Mouse (Mus musculus) kidney, postnatal 0 days (tissue): Measurements from ENCODE around the gene Atxn7l2. TPM values are rescaled to one million over a fixed set of nuclear protein-coding genes. Genes with fewer than 3 reads are reported as not detected.
"Not testable (repeated sequence)": the region's sequence is repeated elsewhere in the genome, so short reads cannot be mapped to it uniquely, and the experiment has no call there.

Experiments
- ATAC-seq: fragments of 200-750 bp; cut with Nextera tagmentation; replicated peaks from 2 replicates; pipeline ENCODE4 v1.8.0; 2017; ENCODE audit warnings: low read depth, moderate number of reproducible peaks, moderate TSS enrichment, moderate library complexity; ENCODE audit not compliant: low FRiP score
- DNase-seq: peaks from one replicate; pipeline ENCODE4 v3.0.0-alpha.2; 2016; ENCODE audit warnings: low spot score
- H3K27ac ChIP-seq: fragments of 300-500 bp; sonication (generic); 2 replicates; pipeline ENCODE4 v1.5.1; 2014; ENCODE audit warnings: mild to moderate bottlenecking
- H3K27me3 ChIP-seq: fragments of 300-500 bp; sonication (generic); 2 replicates; pipeline ENCODE4 v1.6.1; 2014; ENCODE audit warnings: low read length, mixed read lengths; ENCODE audit not compliant: insufficient read depth
- H3K36me3 ChIP-seq: fragments of 300-500 bp; sonication (generic); 2 replicates; pipeline ENCODE4 v1.6.1; 2014; ENCODE audit warnings: low read length, mixed read lengths; ENCODE audit not compliant: insufficient read depth
- H3K4me1 ChIP-seq: fragments of 300-500 bp; sonication (generic); replicated peaks from 2 replicates; pipeline ENCODE4 v1.6.1; 2014; ENCODE audit warnings: antibody characterized with exemption, low read length, mixed read lengths; ENCODE audit not compliant: insufficient read depth
- H3K4me2 ChIP-seq: fragments of 300-500 bp; sonication (generic); 2 replicates; pipeline ENCODE4 v1.6.1; 2014; ENCODE audit warnings: mild to moderate bottlenecking, low read length, moderate library complexity, mixed read lengths
- H3K4me3 ChIP-seq: fragments of 300-500 bp; sonication (generic); replicated peaks from 2 replicates; pipeline ENCODE4 v1.5.1; 2014; ENCODE audit warnings: low read depth, low read length
- H3K9ac ChIP-seq: fragments of 300-500 bp; sonication (generic); 2 replicates; pipeline ENCODE4 v1.6.1; 2014; ENCODE audit warnings: low read depth, low read length
- H3K9me3 ChIP-seq: fragments of 300-500 bp; sonication (generic); replicated peaks from 2 replicates; pipeline ENCODE4 v1.6.1; 2016; ENCODE audit warnings: low read length, inconsistent platforms, mixed read lengths
- CTCF ChIP-seq: IDR thresholded peaks from 2 replicates; pipeline ENCODE4 v1.5.1; 2016; ENCODE audit warnings: antibody characterized with exemption, low read depth, mild to moderate bottlenecking, moderate library complexity
- WGBS: fragments of 180-500 bp; shearing (Covaris S2); extraction: QIAGEN DNeasy Blood & Tissue Kit; methylation state at CpG from one replicate; pipeline ENCODE4 v1.1.7; 2014; 5-methylcytosine and 5-hydroxymethylcytosine counted together
- polyA plus RNA-seq: library from polyadenylated mRNA; unstranded; fragments of >200 nt; fragmentation: Nextera tagmentation; extraction: Ambion mirVana; gene quantifications from 2 replicates; pipeline ENCODE4 v1.2.1, GENCODE M21; 2015

Atxn7l2 gene
- polyA plus RNA-seq: 10.9 and 11.0 TPM in 2 replicates

DNA sequence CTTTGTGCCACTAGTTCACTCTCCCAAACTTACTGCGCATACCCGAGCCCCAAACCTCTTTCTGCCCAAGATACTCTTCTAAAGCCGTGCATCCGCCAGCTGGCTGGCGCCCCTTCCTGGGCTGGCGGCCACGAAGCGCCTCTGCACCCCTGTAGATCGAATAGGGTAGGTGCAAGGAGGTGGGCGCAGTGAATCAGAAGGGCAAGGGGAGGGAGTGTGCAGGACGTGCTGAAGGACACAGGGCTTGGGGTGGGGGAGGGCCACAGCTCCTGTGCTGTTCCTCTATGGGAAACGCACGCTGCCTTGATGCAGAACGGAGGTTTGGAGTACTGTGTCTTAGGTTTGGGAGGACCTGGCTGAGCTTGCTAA, at the start of gene Atxn7l2:
Atxn7l2 (minus strand) TSS at position 164 of the 369 bp plus-strand sequence.
- WGBS: 0% methylated on average over 14 of the region's 14 CpGs
- no peak for DNase-seq
- no peaks in the 10 kb centered on the region for H3K9me3 ChIP-seq
- ATAC-seq: peak; percentile 76
- peak within 1 kb of the TSS; percentile 81 for H3K4me2 ChIP-seq
- peak within 1 kb of the TSS; percentile 69 for H3K4me3 ChIP-seq
- no peaks in the 10 kb centered on the region for H3K27me3 ChIP-seq
- peak within 1 kb of the TSS; percentile 87 for H3K9ac ChIP-seq
- peak; percentile 57 for TF ChIP-seq CTCF
- 0 out of 2 replicates have a peak, but pooled peaks cover under 1% of the 10 kb centered on the region for H3K36me3 ChIP-seq
- H3K27ac ChIP-seq: peak within 1 kb of the TSS; percentile 87
- peaks cover 11% of the 10 kb centered on the region for H3K4me1 ChIP-seq

DNA sequence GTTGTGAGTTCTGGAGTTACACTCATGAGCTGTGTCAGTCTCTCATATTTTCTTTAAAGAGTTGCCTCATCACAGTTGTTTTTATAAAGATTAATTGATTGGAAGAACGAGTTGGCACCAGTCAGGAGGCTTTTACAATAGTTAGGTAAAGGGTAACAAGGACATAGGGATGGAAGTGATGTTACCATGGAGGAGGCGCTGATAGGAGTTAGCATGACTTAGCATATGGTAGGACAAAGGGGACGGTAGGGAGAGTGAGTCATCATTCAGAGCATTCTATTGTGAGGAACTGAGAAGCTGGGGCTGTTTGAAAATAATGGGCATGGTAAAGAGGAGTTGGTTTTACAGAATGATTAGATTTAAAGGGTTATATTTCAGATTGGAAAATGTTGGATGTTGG, 48.6 kb upstream of the Atxn7l2 start:
- Histone ChIP-seq H3K4me2 (no peak overlapping the region), H3K4me1 (peaks cover 6% of the 10 kb centered on the region), H3K36me3 (peaks cover 13% of the 10 kb centered on the region; the same call in 1 of the 2 replicates), H3K9me3 (no peaks in the 10 kb centered on the region), H3K9ac (no peak overlapping the region), H3K27me3 (no peaks in the 10 kb centered on the region), H3K4me3 (no peak overlapping the region), H3K27ac (no peak overlapping the region)
- DNase-seq (no peak), ATAC-seq (no peak)
- TF ChIP-seq CTCF: no peak
- WGBS: 76% methylated on average over 3 of the region's 3 CpGs

DNA sequence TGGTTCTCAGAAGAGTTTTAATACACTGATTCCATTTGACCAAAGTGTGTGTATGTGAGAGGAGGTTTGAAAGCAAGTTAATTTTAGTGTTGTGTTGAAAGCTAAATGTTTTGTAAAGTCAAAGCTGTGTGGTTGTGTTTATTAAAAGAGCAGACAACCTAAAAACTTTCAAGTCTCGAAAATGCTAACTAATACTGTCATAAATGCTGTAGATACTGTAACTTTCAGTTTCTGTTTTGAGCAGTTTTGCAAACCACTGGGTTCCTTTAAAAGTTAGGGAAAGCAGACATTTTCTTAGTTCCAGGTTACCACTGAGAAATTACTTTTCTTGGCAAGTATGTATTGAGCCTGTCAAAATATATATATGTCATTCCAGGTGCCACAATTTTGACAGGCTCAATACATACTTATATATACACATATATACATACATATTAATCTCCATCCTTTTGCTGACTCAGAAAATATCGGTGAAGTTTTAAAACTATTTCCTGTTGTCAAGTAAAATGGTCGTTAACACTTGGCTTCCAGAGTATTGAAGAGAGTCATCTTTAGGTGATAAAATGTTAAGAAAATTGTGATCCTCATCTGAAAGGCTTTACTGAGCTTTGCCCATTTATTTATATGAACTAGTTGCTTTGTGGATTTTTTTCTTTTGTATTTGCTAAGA, 47.2 kb upstream of the Atxn7l2 start:
- 65% methylated on average over 3 of the region's 3 CpGs for WGBS
- ATAC-seq (no peak), DNase-seq (no peak)
- Histone ChIP-seq H3K9ac (peak overlapping the region; percentile 86), H3K27me3 (no peaks in the 10 kb centered on the region), H3K36me3 (peaks cover 9% of the 10 kb centered on the region; the same call in 1 of the 2 replicates), H3K4me3 (peak overlapping the region; percentile 90), H3K4me1 (peaks cover 6% of the 10 kb centered on the region), H3K4me2 (peak overlapping the region; percentile 91), H3K9me3 (no peaks in the 10 kb centered on the region), H3K27ac (no peak overlapping the region)
- TF ChIP-seq CTCF: no peak

DNA sequence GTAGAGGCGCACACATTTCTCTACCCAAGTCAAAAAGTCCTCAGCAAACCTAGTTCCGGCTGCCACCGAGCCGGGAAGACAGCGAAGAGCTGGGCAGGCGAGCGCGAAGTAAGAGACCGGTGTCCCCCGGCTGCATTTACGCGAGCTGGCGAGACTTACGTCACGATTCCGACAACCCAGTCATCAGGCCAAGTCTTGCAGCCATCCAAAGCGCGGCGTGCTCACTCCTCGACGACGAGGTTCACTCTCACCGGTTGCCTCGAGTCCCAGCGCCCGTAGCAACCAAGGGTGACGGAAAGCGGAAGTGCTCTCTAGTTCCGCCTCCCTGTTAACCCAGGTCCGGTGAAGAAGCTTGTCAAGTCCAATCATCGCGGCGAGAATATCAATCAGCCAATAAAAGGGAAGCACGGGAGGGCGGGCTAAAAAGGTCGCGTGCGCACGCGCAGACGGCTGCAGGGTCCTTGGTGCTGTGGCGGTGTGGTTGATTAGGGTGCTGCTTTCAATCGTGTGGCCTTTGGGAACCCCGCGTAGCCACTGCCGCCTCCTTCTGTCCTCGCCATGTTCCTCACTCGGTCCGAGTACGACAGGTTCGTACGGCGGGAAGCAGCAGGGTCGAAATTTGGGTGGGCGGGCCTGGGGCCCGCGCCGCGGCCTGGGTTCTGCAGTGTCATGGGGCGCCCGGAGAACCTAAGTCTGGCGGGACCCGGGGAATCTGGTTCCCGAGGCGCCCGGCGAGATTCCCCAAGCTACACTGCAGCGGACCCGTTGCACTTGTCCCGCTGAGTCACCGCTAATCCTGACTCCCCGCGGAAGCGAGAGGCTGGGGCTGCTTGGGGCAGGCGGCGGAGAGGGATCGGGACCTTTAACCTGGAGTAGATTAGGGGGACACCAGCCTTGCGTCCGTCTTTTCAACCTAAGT, 46.2 kb upstream of the Atxn7l2 start, which contains the start of gene Psma5:
Psma5 (plus strand) TSS at position 208 of the 919 bp plus-strand sequence.
- DNase-seq: peak; percentile 99
- H3K4me3 ChIP-seq: peak within 1 kb of the TSS; percentile 90
- peak within 1 kb of the TSS; percentile 86 for H3K9ac ChIP-seq
- 0 out of 2 replicates have a peak, but pooled peaks cover 2% of the 10 kb centered on the region for H3K36me3 ChIP-seq
- H3K27ac ChIP-seq: 0 out of 2 replicates have a peak within 1 kb of the TSS, but pooled peaks have one; percentile 36
- TF ChIP-seq CTCF: 0 out of 2 replicates have a peak, but pooled peaks have one; percentile 12
- peak; percentile 98 for ATAC-seq
- H3K9me3 ChIP-seq: no peaks in the 10 kb centered on the region
- H3K4me1 ChIP-seq: peaks cover 6% of the 10 kb centered on the region
- WGBS: under 1% methylated on average over 79 of the region's 79 CpGs
- peak within 1 kb of the TSS; percentile 91 for H3K4me2 ChIP-seq
- no peaks in the 10 kb centered on the region for H3K27me3 ChIP-seq

DNA sequence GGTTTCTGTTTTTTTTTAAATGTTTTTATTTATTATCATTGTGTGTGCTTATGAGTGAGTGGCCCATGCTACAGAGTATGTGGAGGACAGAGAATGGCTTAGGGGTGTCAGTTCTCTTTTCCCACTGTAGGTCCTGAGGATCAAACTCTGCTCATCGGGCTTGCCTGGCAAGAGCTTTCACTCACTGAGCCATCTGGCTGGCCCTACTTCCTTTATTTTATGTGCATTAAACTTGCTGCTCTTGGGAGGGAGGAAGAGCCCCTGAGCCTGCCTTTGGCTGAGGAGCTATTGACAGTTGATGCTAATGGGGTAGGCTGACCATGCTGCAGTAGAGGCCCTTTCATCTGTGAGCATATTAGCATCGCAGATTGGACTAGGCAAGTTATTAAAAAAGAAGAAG, 36.1 kb upstream of the Atxn7l2 start:
- WGBS: 81% methylated on average over 2 of the region's 2 CpGs
- Histone ChIP-seq H3K36me3 (no peaks in the 10 kb centered on the region), H3K4me1 (no peaks in the 10 kb centered on the region), H3K4me2 (no peak overlapping the region), H3K9ac (no peak overlapping the region), H3K27ac (no peak overlapping the region), H3K9me3 (no peaks in the 10 kb centered on the region), H3K27me3 (no peaks in the 10 kb centered on the region), H3K4me3 (no peak overlapping the region)
- ATAC-seq (no peak), DNase-seq (no peak)
- TF ChIP-seq CTCF: no peak

DNA sequence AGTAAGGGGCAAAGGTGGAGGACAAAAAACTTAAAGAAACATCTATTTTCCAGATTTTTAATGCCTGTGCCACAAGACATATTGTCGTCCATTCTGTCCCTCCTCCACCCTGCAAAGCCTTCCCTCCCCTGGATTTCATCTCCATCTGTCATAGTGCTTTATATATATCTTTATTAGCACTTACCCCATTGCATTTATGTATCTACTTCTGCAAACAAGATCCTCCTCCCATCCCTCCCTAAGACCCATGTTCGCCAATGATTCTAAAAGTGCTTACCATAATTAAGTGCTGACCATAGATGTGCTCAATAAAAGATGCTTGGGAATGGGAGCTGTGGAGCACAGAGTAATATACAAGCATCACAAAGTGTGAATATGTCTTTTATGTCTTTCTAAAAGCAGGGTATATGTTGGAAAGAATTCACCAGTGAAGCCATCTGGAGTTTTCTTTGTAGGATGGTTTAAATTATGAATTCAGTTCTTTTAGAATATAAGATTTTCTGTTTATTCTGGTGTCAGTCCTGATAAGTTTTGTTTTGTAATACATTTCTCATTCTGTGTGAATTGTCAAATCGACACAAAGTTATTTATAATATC, 30.6 kb upstream of the Atxn7l2 start:
- H3K9me3 ChIP-seq: no peaks in the 10 kb centered on the region
- H3K36me3 ChIP-seq: no peaks in the 10 kb centered on the region
- TF ChIP-seq CTCF: no peak
- DNase-seq (no peak), ATAC-seq (no peak)
- no peaks in the 10 kb centered on the region for H3K27me3 ChIP-seq
- H3K9ac ChIP-seq: no peak overlapping the region
- no peak overlapping the region for H3K4me3 ChIP-seq
- no peak overlapping the region for H3K27ac ChIP-seq
- no peak overlapping the region for H3K4me2 ChIP-seq
- WGBS: 88% methylated on average over 3 of the region's 3 CpGs
- no peaks in the 10 kb centered on the region for H3K4me1 ChIP-seq

DNA sequence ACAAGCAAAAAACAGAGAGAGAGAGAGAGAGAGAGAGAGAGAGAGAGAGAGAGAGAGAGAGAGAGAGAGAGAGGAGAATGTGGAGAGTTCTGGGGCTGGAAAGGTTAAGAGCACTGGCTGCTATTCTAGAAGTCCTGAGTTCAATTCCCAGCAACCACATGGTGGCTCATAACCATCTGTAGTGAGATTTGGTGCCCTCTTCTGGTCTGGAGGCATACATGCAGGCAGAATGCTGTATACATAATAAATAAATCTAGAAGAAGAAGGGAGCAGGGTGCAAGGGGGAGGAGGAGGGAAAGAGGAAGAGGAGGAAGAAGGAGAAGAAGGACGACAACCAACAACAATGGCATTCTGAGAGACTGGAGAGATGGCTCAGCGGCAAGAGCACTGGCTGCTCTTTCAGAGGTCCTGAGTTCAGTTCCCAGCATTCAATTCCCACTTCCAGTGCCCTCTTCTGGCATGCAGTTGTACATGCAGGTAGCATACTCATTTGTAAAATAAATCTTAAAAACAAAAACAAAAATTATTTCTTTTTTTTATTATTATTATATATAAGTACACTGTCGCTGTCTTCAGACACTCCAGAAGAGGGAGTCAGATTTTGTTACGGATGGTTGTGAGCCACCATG, 26.9 kb upstream of the Atxn7l2 start:
- H3K4me3 ChIP-seq, H3K9ac ChIP-seq, H3K36me3 ChIP-seq, H3K27ac ChIP-seq, H3K4me1 ChIP-seq, H3K4me2 ChIP-seq, H3K9me3 ChIP-seq, ATAC-seq, H3K27me3 ChIP-seq, DNase-seq: not testable (repeated sequence)
- 92% methylated on average over 4 of the region's 4 CpGs for WGBS
